Mouse (Mus musculus) gonadal fat pad, adult 2 months (tissue): ENCODE data around the gene Chrna3. TPM values are rescaled to one million over a fixed set of nuclear protein-coding genes. Genes with fewer than 3 reads are reported as not detected.

Experiments used
- DNase-seq: peaks from one replicate; pipeline ENCODE4 v3.0.0-alpha.2; 2012; ENCODE audit warnings: low read depth
- polyA plus RNA-seq: library from polyadenylated mRNA; depleted of rRNA; stranded (reverse); fragments of >200 nt; gene quantifications from 2 replicates; pipeline ENCODE4 v1.2.3, GENCODE M21; 2012; rRNA removed

The Chrna3 gene
- not detected in 2 replicates for polyA plus RNA-seq

DNA sequence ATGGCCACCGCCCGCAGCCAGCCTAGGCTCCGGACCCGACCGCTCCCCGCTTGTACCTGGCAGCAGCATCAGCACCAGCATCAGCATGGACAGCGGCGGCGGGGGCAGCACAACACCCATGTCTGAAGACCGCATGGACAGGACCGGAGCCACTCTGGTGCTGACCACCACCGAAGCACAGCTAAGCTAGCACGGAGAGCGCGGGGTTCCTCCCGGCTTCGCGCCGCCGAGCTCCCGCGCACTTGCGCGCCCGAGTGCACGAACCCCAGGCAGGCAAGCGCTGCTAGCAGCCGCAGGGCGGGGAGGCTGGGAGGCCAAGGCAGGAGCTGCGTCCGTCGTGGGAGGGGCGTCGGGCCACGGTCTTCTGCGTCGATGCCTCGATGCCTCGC, at the start of gene Chrna3:
Gene Chrna3 (minus strand): TSS at position 288 of the 389 bp plus-strand sequence.
- no peak for DNase-seq

DNA sequence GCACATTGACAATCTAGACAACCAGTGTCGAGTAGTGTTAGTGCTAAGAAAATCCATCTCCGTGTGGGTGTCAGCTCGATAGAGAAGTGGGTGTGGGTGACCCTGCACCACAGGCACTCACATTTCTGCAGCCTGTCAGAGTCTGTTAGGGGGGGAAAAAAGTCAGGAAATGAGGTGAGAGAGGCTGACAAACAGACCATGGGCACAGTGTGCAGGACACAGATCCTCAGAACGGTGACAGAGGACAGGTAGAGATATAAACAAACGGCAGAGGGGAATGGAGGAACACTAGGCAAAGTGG, 41.6 kb upstream of the Chrna3 start:
- no peak for DNase-seq

DNA sequence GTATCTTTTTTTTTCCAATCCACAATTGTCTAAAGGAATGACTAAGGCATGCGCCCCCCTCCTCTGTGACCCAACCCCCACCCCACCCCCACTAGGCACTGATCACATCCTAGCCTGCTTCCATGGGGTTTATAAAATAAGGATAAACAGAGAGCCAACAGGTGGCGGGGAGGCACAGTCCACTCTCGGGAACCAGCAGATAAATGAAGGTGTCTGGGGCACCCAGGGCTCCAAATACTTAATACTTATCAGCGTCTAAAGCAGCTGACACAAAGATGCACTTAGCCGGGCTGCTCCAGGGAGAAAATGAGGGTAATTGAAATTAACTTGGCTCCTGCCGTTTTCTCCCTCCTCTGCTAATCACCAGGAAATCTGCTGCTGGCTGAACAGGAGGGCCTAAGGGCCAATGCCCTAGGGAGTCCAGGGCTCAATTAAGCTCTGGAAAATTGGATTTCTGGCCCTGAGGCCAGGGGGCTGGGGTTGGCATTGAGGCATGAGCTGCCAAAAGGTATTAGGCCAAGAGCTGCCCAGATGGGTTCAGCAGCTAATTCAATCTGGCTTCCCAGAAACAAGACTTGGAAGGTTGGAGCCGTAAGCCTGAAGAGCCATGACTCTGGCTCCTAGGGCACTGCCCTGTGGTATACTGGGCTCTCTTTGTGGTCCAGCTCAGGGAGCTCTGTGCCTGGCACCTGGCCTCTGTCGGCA, 41.0 kb upstream of the Chrna3 start:
- DNase-seq: no peak

DNA sequence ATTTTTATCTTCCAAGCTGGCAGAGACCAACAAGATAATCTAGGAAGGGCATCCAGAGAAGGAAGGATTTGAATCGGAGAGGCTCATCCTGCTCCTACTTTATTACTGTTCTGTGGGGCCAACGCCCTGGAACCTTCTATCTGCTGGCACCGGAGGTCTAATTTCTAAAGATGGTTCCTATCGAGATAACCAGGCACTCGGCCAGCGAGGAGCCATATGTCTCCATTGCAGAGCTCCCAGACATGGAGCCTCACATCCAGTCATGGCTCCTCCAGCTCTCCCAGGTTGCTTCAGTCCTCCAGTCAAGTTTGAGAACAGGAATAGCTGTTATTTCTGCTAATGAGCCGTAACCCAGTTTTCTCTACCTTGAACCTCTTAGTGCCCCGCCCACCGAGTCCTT, 38.9 kb upstream of the Chrna3 start:
- no peak for DNase-seq

DNA sequence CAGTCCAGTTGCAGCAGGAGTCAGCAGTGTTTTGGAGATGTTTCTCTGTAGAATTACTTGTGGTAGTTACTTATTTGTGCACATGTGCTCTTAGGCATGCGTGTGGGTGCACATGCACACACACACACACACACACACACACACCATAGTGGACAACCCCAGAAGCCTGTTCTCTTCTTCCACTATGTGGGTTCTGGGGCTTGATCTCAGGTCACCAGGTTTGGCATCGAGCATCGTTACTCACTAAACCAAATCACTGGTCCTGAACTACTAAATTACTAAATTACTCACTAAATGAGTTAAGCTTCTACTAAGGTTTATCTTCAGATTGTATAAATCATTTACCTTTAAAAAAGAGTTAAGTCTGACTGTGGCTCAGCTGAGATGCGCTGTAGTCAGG, 31.7 kb upstream of the Chrna3 start:
- no peak for DNase-seq

DNA sequence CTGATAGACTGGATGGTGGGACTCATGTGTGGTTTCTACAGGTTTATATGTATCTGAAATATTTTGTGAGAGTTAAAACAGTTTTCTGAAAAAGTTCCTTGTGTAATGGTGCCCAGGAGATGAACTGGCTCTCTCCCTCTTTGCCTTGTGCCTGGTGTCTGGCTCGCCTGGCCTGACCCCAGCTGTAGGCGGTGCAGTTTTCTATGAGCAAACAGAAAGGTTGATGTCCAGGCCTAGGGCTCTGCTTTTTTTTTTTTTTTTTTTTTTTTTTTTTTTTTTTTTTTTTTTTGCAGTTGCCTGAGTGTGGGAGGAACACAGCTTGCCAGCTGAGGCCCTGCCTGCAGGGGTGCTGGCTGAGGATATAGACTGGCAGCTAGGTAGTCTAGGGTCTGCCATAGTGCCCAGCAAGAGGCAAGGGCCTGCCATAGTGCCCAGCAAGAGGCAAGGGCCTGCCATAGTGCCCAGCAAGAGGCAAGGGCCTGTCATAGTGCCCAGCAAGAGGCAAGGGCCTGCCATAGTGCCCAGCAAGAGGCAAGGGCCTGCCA, 29.1 kb upstream of the Chrna3 start:
- DNase-seq: no peak

DNA sequence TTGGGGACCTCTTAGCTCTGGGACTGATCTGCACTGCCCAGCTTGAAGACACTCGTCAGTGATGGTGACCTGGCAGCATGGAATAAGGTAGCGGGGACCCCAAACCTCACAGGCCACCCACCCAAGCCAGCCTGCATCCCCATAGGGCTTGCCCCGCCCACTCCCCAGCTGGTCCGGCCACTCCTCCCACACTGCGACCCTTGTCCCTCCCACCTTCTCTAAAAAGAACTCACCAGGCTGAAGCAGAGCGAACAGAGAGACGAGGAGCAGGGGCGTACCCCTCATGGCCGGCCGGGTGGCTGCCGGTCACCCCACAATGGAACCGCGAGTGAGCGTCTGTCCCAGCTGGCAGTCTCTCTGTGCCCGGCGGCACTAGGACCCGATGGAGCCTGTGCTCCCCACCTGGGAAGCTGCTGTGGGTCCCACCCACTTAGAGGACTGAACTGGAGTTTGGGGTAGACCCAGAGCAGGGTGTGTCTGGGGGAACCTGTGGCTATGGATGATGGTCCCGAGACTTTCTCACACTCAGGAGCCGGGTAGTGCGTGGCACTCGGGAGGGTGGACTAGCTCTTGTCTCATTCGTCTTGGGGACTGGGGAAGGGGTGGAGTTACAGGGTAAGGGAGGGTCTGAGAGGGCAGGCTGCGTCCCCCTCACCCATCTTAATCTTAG, 22.0 kb upstream of the Chrna3 start, which contains the start of gene Chrnb4:
Gene Chrnb4 (minus strand): TSS at position 569 of the 670 bp plus-strand sequence.
- no peak for DNase-seq

DNA sequence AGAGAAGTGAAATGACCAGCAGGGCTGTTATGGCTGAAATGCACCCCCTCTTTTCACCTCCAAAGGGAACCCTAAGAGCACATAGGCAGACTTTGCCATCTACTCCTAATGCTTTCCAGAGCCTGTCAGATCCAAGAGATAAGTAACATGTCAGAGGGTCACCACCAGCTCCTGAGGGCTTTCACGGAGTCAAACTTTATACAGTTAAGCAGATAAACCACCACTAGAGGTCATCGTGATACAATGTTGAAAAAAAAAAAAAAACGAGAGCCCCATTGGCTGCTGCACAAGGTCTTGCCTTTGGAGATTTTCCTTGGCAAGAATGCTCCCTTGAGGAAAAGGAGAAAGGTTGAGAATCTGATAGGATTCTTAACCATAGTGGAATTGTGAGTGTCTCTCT, 20.4 kb upstream of the Chrna3 start:
- no peak for DNase-seq

DNA sequence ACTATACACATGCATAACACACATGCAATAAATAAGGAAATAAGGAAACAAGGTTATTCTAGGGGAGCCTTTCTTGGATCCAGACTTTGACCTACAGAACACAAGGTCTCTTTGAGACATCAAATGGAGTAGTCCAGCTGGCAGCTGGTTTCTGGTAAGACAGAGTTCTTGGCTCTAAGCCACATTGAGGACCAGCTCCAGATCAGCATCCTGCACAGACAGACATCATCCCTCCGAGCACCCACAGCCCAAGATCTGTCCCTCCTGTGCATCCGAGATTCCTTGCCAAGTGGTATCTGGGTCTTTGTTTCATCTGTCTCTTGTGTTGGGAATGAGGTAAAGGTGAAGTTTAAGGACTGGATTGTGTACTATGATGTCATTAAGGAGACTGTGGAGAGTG, 18.6 kb upstream of the Chrna3 start:
- no peak for DNase-seq

DNA sequence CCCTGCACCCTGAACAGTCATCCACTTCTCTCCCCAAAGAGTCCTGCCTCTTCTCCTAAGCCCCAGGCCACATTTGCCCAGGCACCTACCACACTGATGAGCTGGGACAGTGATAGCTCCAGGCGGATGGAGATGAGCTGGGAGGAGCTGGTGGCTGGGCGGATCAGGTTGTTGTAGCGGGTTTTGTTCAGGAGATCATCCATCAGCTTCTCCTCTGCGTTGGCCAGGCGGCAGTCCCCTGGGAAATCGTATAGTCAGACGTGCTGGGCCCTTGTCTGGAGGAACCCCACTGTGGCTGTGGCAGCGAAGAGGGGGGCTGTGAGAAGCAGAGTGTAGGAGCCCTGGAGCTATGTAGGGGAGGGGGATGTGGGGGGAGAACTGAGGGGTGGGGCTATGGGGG, 17.3 kb upstream of the Chrna3 start:
- no peak for DNase-seq

DNA sequence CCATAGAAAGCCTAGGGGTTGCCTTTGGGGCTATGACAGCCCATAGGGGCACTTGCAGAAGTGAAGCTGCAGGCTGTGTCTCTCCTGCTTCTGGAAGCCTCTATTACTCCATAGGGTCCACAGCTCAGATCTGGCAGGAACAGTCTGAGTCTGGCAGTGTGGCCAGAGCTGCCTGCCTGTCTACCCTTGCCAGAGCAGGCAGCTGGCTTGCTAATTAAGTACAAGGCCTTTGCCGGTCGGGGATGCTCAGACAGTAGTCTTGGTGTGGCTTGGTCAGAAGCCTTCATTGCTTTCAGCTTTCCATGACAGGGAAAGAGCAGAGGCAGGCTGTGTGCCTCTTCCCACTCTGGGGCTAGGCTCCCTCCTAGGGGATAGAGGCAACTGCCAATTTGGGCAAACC, 15.0 kb upstream of the Chrna3 start:
- DNase-seq: no peak

DNA sequence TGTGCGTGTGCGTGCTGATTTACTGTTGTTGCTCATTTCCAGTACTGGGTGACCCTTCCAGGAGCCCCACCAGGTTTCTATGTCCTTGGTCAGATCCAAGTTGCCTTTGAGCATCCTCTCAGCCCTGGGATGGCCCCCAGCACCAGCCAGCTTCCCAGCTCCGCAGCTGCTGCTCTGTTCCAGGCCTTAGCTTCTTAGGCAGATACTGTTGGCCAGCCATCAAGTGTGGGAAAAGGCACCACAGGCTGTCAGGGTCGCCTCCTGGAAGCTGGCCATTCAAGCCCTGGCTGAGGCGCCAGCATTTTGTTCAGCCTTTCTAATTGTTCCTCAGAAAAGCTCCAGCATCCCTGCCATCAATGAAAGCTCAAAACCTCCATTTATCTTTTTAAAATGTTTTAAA, 13.6 kb upstream of the Chrna3 start:
- no peak for DNase-seq

DNA sequence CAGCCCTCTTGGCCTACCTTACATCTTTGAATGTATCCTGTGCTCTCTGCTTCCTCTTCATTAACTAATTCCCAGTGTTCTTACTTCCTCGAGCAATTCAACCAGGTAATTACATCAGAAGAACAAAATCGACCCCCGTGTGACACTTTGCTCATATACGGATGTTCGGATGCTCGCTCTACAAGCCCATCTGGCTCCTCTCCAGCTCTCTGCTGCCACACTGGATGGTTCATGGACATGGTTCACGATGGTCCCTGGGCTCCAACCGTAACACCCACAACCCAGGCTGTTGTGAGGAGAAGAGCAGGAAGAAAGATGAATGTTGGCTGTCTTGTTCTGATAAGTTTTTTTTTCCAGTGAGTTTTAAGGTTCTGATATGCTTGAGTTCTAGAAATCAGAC, 12.6 kb upstream of the Chrna3 start:
- no peak for DNase-seq

DNA sequence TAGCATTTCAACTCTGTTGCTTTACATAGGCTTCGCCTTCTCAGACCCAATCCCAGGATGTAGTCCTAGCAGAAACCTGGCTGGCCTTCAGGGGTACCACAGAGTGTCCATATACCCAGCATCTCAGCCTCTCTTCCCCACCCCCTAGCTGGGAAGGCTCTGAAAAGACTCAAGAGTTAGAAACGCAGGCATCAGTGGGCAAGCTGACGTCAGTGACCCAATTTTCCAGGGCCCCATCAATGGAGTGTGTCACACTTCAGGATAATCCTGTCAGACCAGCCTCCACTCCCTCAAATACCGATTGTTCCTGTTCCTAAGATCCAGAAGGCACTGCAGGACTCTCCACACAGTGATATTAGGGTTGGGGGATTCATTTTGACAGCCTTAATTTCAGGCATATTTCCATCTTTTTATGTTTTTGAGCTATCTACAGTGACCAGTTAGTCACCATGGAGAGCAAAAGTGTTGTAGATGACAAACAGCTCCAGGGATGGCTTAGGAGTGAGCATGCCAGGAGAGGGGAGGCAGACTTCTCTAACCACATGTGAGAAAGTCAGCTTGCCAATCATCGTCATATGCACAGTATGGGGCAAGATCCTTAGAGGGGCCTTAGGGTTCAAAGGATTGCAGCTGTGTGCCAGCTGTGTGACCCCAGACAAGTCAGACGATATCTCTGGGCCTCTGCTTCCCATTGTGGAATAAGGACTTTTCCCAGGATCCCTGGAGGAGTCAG, 5.2 kb upstream of the Chrna3 start:
- DNase-seq: no peak

DNA sequence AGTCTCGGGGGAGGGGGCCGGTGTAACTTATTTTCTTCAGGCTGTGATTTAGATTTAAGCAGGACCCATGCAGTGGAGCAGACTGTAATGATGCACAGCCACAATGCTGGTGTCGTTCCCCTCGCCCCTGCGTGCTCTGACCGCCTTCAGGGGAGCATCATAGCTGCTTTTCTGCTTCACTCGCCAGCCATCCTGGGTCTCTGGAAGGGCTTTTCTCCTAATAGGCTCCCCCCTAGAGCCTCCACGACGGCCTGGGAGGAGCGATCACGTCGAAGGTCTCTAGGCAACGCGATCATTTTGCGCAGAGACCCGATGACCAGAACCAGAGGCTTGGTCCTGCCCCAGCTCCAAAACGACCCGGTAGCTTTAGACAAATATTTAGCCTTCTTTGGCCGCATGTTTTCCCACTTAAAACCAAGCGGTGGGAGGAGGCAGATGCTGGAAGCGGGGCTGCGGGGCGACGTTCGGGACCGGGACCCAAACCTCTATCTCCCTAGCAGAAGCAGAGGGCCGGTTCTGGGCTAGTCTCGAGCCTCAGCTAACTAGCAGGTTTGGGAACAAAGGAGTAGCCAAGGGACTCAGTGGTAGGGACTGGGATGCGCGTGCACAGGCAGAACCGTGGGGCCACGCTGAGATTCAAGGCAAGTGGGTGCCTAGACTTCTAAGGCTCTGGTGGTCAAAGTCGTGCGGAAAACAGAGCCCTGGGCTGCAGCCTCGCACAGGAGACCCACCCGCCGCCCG, 658 bp downstream of the Chrna3 start:
- no peak for DNase-seq

DNA sequence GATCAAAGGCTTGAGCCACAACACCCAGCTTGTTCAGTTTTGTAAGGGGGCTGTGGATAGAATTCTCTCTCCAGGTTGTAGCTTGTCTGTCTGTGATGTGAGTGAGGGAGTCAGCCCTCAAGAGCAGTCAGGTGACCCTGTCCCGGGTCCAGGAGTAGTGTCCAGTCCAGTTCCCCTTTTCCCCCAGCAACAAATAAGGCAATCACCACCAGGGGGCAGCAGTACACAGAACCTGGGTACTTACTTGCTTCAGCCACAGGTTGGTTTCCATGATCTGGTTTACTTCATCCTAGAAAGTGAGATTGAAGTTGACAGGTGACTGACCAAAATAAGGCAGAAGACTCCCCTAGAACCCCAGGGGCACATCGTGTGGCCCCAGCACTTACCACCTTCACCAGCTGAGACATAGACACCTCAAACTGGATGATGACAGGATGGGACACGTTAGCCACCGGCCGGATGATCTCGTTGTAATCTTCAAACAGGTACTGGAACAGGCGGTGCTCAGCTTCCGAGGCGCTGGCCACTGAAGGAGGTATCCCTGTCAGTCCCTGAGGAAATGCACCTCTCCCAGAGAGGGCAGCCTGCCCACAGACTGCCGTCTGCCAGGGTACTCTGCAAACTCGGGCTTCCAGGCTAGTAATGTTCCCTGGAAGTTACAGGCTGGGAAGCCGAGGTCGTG, 2.3 kb downstream of the Chrna3 start:
- DNase-seq: no peak

DNA sequence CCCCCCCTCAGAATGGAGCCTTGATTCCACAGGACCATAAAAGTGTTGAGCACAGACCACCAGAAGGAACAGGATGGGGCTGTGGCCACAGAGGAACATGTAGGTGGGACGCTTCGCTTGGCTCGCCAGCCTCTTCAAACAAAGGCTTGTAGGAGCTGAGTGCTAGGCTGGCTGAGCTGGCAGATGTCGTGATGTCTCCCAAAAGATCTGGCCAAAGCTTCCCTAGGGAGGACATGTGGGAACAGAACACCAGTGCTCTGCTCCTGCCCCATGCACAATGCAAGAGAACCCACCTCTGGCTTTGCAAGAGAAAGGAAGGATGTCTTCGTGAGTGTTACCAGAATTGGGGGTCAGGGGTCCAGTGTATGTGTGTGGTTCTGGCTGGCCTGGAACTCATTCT, 3.0 kb downstream of the Chrna3 start:
- DNase-seq: no peak

DNA sequence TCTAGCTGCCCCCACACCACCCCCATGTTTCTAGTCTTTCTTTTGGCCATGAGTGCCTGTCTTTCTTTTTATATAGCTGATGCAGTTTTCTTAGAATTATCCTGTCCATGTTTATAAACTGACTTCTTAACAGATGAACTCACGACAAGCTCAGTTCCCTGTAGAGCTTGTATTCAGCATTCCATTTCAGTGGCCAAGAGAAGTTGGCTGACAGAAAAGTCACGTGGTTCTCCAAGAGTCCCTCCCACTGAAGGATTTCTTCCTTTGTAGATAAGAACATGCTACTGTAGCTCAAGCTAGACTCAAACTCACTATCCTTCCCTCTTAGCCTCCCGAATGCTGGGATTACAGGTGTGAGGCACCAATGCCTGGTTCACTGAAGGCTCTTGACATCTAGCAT, 9.4 kb downstream of the Chrna3 start:
- DNase-seq: no peak

DNA sequence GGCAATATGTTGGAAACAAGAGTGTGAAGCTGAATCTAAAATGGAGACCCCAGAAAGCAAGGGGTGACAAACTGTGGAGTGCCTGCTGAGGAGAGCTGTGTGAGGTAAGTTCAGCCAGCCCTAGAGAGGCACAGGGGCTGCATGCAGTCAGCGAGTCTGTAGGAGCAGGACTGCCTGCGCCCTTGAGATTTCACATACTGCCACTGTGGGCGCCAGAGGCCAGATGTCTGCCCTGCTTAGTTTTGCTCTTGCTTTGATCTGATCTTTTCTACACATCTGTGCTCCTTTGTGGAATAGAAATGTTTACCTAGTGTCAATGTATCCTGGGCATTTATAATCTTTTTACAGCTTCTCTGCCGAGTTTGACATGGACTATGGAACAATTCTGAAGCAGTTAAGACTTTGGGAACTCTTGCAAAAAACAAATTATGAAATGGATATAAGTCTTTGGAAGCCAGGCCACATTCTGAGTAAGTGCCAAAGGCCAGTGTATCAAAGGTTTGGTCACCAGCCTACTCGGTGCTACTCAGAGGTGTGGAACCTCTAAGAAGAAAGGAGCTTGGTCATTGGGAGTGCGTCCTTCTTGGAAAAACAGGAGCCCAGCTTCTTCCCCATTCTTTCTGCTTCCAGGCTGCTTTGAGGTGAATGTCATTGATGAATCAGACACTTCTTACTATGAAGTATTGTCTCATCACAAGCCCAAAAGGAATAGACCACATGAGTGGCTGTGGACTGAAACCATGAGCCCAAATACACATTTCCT, 15.6 kb downstream of the Chrna3 start:
- no peak for DNase-seq

DNA sequence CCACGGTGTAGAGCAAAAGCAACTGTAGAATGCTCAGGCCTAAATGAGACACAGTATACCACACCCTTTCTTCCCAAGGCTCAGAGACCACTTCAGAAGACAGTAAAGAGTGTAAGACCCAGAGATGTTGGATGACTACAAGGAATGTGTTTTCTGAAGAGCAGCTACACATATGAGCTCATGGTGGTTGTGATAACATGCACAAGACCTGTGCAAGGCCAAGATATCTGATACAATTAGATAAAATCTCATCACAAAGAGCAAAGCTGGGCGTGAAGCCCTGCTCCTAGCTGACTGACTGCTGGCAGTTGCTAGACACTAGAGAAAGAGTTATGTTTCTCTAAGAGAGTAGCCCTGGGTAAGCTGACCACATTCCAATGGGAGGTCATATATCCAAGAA, 16.7 kb downstream of the Chrna3 start:
- DNase-seq: no peak

DNA sequence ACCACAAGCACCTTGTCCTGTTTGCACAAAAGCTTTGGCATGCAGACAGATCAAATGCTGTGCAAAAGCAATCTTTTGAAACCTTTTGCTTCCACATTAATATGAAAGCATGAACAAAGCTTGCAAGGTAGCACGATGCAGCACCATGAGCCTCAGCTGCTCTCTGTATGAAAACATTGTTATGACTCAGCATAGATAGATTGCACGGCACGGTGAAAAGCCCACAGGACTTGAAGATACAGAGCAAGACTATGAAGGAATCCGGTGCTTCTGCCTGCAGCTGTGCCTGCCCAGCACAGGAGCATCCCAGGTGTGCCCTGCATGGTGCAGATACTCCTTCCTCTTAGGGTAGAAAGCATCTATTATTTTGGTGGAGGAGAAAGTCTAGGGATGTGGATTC, 22.8 kb downstream of the Chrna3 start:
- DNase-seq: no peak
